In genomic region chr19:53726755-53727154, GRCm38 (mm10) we compare ENCODE assay signal across 18 mouse cellular contexts. TPM values are rescaled to one million over a fixed set of nuclear protein-coding genes. Genes with fewer than 3 reads are reported as not detected.
DNase-seq lines count a peak whose midpoint lies in the region; ATAC-seq lines count a peak whose summit lies in the region.
"Had no signal": no experiment of that assay in that cellular context is flagged by ENCODE, and none has a peak within 500 bp of the region (broad histone marks: within the 10 kb centered on the region; RNA-seq: fewer than 3 reads in every experiment).

No protein-coding gene starts in this region.

- ATAC-seq in kidney, embryonic 14.5 days (ENCODE audit: low FRiP score, low TSS enrichment), result no peak
- no peak for ATAC-seq in heart, embryonic 14.5 days (ENCODE audit: insufficient number of reproducible peaks, insufficient read depth, low FRiP score, low read depth)
- no peak for ATAC-seq in limb, embryonic 15.5 days (ENCODE audit: insufficient number of reproducible peaks, low FRiP score, low TSS enrichment, low read depth)
- ATAC-seq in liver, embryonic 12.5 days, result no peak
- ATAC-seq: activated CD4-positive, CD25-positive, alpha-beta regulatory T cell, adult 4 months; forebrain, embryonic 16.5 days; midbrain, embryonic 15.5 days; Patski had no signal

- WGBS in kidney, embryonic 14.5 days, result 70% methylated on average over 11 of the region's 11 CpGs
- 66% methylated on average over 11 of the region's 11 CpGs for WGBS in heart, embryonic 14.5 days
- WGBS in limb, embryonic 15.5 days, result 66% methylated on average over 11 of the region's 11 CpGs
- WGBS in liver, embryonic 12.5 days (ENCODE audit: insufficient replicate concordance), result 61% methylated on average over 11 of the region's 11 CpGs

- peaks cover 13% of the 10 kb centered on the region for H3K4me1 ChIP-seq in kidney, embryonic 14.5 days (ENCODE audit: control insufficient read depth, insufficient read depth, low read length)
- peaks cover 55 to 69% of the 10 kb centered on the region in 2 experiments for H3K4me1 ChIP-seq in heart, embryonic 14.5 days (ENCODE audit: control insufficient read depth in 2 of 2, insufficient read depth in 2 of 2, low read length in 2 of 2)
- H3K4me1 ChIP-seq in limb, embryonic 15.5 days, result peaks cover 18% of the 10 kb centered on the region
- no peaks in the 10 kb centered on the region; the same call in 1 of the 2 replicates for H3K4me1 ChIP-seq in liver, embryonic 12.5 days
- H3K4me1 ChIP-seq: midbrain, embryonic 15.5 days had no signal

- H3K4me3 ChIP-seq in kidney, embryonic 14.5 days (ENCODE audit: low read length), result no peak overlapping the region
- H3K4me3 ChIP-seq in heart, embryonic 14.5 days (ENCODE audit: control insufficient read depth in 1 of 2, insufficient read depth in 1 of 2, low read depth in 1 of 2, low read length in 2 of 2), result no peak overlapping the region
- no peak overlapping the region for H3K4me3 ChIP-seq in limb, embryonic 15.5 days
- H3K4me3 ChIP-seq in liver, embryonic 12.5 days, result no peak overlapping the region
- H3K4me3 ChIP-seq: embryonic facial prominence, embryonic 12.5 days; hindbrain, embryonic 10.5 days; midbrain, embryonic 15.5 days had no signal

- no peaks in the 10 kb centered on the region for H3K27me3 ChIP-seq in kidney, embryonic 14.5 days (ENCODE audit: control insufficient read depth, insufficient read depth, low read length)
- no peaks in the 10 kb centered on the region for H3K27me3 ChIP-seq in heart, embryonic 14.5 days (ENCODE audit: control insufficient read depth, insufficient read depth, low read length)
- H3K27me3 ChIP-seq in limb, embryonic 15.5 days, result peaks cover 3% of the 10 kb centered on the region; the same call in 1 of the 2 replicates
- H3K27me3 ChIP-seq in liver, embryonic 12.5 days (replicated peaks), result 0 out of 2 replicates have a peak, but pooled peaks cover 5% of the 10 kb centered on the region
- H3K27me3 ChIP-seq: embryonic facial prominence, embryonic 12.5 days; midbrain, embryonic 15.5 days; Patski had no signal

- H3K9me3 ChIP-seq in kidney, embryonic 14.5 days (ENCODE audit: control insufficient read depth, low read length), result no peaks in the 10 kb centered on the region; the same call in 1 of the 2 replicates
- no peaks in the 10 kb centered on the region for H3K9me3 ChIP-seq in heart, embryonic 14.5 days (ENCODE audit: control insufficient read depth, low read length)
- no peaks in the 10 kb centered on the region for H3K9me3 ChIP-seq in limb, embryonic 15.5 days
- H3K9me3 ChIP-seq in liver, embryonic 12.5 days (replicated peaks), result no peaks in the 10 kb centered on the region
- H3K9me3 ChIP-seq: hindbrain, embryonic 10.5 days; midbrain, embryonic 15.5 days had no signal

- H3K4me2 ChIP-seq in kidney, embryonic 14.5 days (replicated peaks; ENCODE audit: low read depth, low read length), result 0 out of 2 replicates have a peak overlapping the region, but pooled peaks have one; percentile 33
- H3K4me2 ChIP-seq in heart, embryonic 14.5 days (ENCODE audit: low read length), result no peak overlapping the region
- peak overlapping the region; percentile 40; the same call in 1 of the 2 replicates for H3K4me2 ChIP-seq in limb, embryonic 15.5 days
- no peak overlapping the region for H3K4me2 ChIP-seq in liver, embryonic 12.5 days
- H3K4me2 ChIP-seq: midbrain, embryonic 15.5 days had no signal

- H3K9ac ChIP-seq in kidney, embryonic 14.5 days (ENCODE audit: low read depth, low read length), result no peak overlapping the region
- H3K9ac ChIP-seq in heart, embryonic 14.5 days (ENCODE audit: low read length), result no peak overlapping the region
- no peak overlapping the region for H3K9ac ChIP-seq in limb, embryonic 15.5 days
- no peak overlapping the region for H3K9ac ChIP-seq in liver, embryonic 12.5 days
- H3K9ac ChIP-seq: embryonic facial prominence, embryonic 12.5 days; liver, embryonic 14.5 days; midbrain, embryonic 15.5 days had no signal

- peak; percentile 45 for DNase-seq in gastrocnemius, postnatal 25 days
- DNase-seq in gastrocnemius, postnatal 10 days, result no peak
- no peak for DNase-seq in kidney, adult 18-20 months
- DNase-seq in adipocyte (ENCODE audit: low spot score), result no peak
- DNase-seq: adrenal gland, postnatal 25 days; cerebellum, adult 18-20 months; thymus, adult 18-20 months had no signal

- no peaks in the 10 kb centered on the region for H3K36me3 ChIP-seq in kidney, embryonic 14.5 days (ENCODE audit: control insufficient read depth, insufficient read depth, low read length)
- H3K36me3 ChIP-seq in heart, embryonic 14.5 days (ENCODE audit: control insufficient read depth, insufficient read depth, low read length), result no peaks in the 10 kb centered on the region
- no peaks in the 10 kb centered on the region for H3K36me3 ChIP-seq in limb, embryonic 15.5 days
- H3K36me3 ChIP-seq in liver, embryonic 12.5 days, result no peaks in the 10 kb centered on the region
- H3K36me3 ChIP-seq: embryonic facial prominence, embryonic 12.5 days; hindbrain, embryonic 10.5 days; midbrain, embryonic 15.5 days had no signal

- no peak overlapping the region for H3K27ac ChIP-seq in kidney, embryonic 14.5 days (ENCODE audit: low read depth, low read length)
- peak overlapping the region; percentile 17 to 63; a peak in 3 of 4 replicates for H3K27ac ChIP-seq in heart, embryonic 14.5 days (replicated peaks in 1 of 2; ENCODE audit: control insufficient read depth in 1 of 2, insufficient read depth in 1 of 2, low read depth in 2 of 2, low read length in 2 of 2)
- H3K27ac ChIP-seq in limb, embryonic 15.5 days, result no peak overlapping the region
- H3K27ac ChIP-seq in liver, embryonic 12.5 days, result no peak overlapping the region
- H3K27ac ChIP-seq: embryonic facial prominence, embryonic 12.5 days; hindbrain, embryonic 10.5 days; liver, embryonic 14.5 days; midbrain, embryonic 15.5 days had no signal

RNA-seq across cellular contexts. Expression of gene Rbm20, which starts 49.6 kb away (rescaled TPM):
- 10 to 100 TPM; 51.0 to 79.9 TPM for total RNA-seq in gastrocnemius, postnatal 25 days (2021)
- total RNA-seq in gastrocnemius, postnatal 10 days (2021), result 10 to 100 TPM; 74.3 to 77.4 TPM
- polyA plus RNA-seq in kidney, embryonic 14.5 days (2014; fragmentation: Nextera tagmentation; extraction: Ambion mirVana), result 2.2 and 3.6 TPM in 2 replicates
- 52.0 and 55.2 TPM in 2 replicates for polyA plus RNA-seq in heart, embryonic 14.5 days (2014; fragmentation: Nextera tagmentation; extraction: Ambion mirVana)
- 4.0 and 4.9 TPM in 2 replicates for polyA plus RNA-seq in limb, embryonic 15.5 days (2015; fragmentation: Nextera tagmentation; extraction: Ambion mirVana)
- 0.18 and 0.53 TPM in 2 replicates for polyA plus RNA-seq in liver, embryonic 12.5 days (2016; fragmentation: Nextera tagmentation; extraction: Ambion mirVana)

Comparison
In these comparisons a context has a peak if more than half of its experiments do, and no peak if none do; other contexts are left out.
1. H3K27ac ChIP-seq: peak in heart, embryonic 14.5 days (2 of 2); none in kidney, embryonic 14.5 days (single experiment), limb, embryonic 15.5 days (single experiment) and liver, embryonic 12.5 days (single experiment).
2. H3K4me2 ChIP-seq: peak in kidney, embryonic 14.5 days (single experiment) and limb, embryonic 15.5 days (single experiment); none in heart, embryonic 14.5 days (single experiment) and liver, embryonic 12.5 days (single experiment).